Mouse (Mus musculus): ENCODE measurements at regions not wholly inside any gene's neighbourhood (a gene's known extent, or its start where the extent isn't known, plus 50 kb on each side); places are given as distances from the start of the nearest gene placed in this dataset.

DNA sequence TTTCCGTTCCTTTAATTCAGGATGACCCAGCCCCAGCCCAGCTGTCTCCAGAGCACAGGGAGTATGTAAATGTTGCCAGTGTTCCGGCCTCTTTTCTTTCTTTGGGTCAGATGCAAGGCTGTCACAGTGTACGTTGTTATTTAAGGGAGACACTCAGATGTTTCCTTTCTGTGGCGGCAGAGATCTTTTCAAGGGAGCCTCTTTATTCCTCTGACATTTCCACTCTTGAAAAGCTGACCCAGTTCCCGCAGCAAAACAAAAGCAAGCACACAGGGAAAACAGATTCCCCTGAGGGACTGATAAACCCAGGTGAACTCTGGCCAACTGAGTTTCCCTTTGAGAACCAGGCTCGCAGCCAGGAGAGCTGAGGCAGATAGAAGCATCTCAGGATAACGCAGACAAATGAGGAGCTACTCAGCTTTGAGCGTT is 63.3 kb downstream of the Id4 start:
- TF ChIP-seq CTCF (IDR thresholded peaks at IDR 0.05; ENCODE audit: borderline replicate concordance, insufficient read depth, low read depth, low read length) = no peak
- TF ChIP-seq POLR2A (IDR thresholded peaks at IDR 0.05; ENCODE audit: borderline replicate concordance, insufficient read depth, low read length) = no peak

Data from cerebellum, adult 2 months (tissue).